In genomic region chr16:23922906-23923305, GRCm38 (mm10) we compare ENCODE assay signal across 42 mouse cellular contexts. TPM values are rescaled to one million over a fixed set of nuclear protein-coding genes. Genes with fewer than 3 reads are reported as not detected.
"Had no signal": no experiment of that assay in that cellular context is flagged by ENCODE, and none has a peak within 500 bp of the region (broad histone marks: within the 10 kb centered on the region; RNA-seq: fewer than 3 reads in every experiment).

No protein-coding gene starts in this region.

- H3K4me2 ChIP-seq: heart, embryonic 15.5 days; hindbrain, embryonic 12.5 days; hindbrain, embryonic 13.5 days; hindbrain, embryonic 14.5 days; hindbrain, embryonic 15.5 days; intestine, embryonic 15.5 days; kidney, embryonic 15.5 days had no signal

- H3K36me3 ChIP-seq: heart, embryonic 15.5 days; hindbrain, embryonic 10.5 days; hindbrain, embryonic 12.5 days; hindbrain, embryonic 13.5 days; hindbrain, embryonic 15.5 days; intestine, embryonic 15.5 days; kidney, embryonic 15.5 days had no signal

- H3K27me3 ChIP-seq: hindbrain, embryonic 12.5 days; hindbrain, embryonic 13.5 days; hindbrain, embryonic 15.5 days; intestine, embryonic 15.5 days; kidney, embryonic 15.5 days had no signal

- H3K9me3 ChIP-seq: heart, embryonic 15.5 days; hindbrain, embryonic 10.5 days; hindbrain, embryonic 12.5 days; hindbrain, embryonic 13.5 days; hindbrain, embryonic 15.5 days; intestine, embryonic 15.5 days; kidney, embryonic 15.5 days had no signal

- DNase-seq: heart, postnatal 10 days; heart, postnatal 14 days; heart, postnatal 36 days; heart, postnatal 4 days; kidney, adult 11 months; kidney, adult 18-20 months; kidney, adult 2 months; kidney, adult 8-10 months; kidney, adult 9 months; kidney, postnatal 10 days; kidney, postnatal 14 days; kidney, postnatal 25 days; kidney, postnatal 36 days; kidney, postnatal 4 days; layer of hippocampus, adult 9-11 months; layer of hippocampus, postnatal 36 days had no signal

- H3K9ac ChIP-seq: heart, embryonic 15.5 days; hindbrain, embryonic 12.5 days; hindbrain, embryonic 13.5 days; hindbrain, embryonic 14.5 days; hindbrain, embryonic 15.5 days; intestine, embryonic 15.5 days; kidney, embryonic 15.5 days had no signal

- ATAC-seq: hindbrain, embryonic 16.5 days; hindbrain, postnatal 0 days; inflammation-experienced regulatory T-cells, adult 6 months; intestine, embryonic 15.5 days; intestine, embryonic 16.5 days; intestine, postnatal 0 days had no signal

- H3K27ac ChIP-seq: heart, embryonic 15.5 days; hindbrain, embryonic 10.5 days; hindbrain, embryonic 12.5 days; hindbrain, embryonic 13.5 days; hindbrain, embryonic 14.5 days; hindbrain, embryonic 15.5 days; hindbrain, postnatal 0 days; intestine, embryonic 15.5 days; kidney, embryonic 15.5 days; kidney, postnatal 0 days; layer of hippocampus, adult 2 months; left cerebral cortex, adult 2 months had no signal

- H3K4me1 ChIP-seq: heart, embryonic 15.5 days; hindbrain, embryonic 10.5 days; hindbrain, embryonic 12.5 days; hindbrain, embryonic 13.5 days; hindbrain, embryonic 15.5 days; intestine, embryonic 15.5 days; kidney, embryonic 15.5 days had no signal

- H3K4me3 ChIP-seq: heart, embryonic 15.5 days; hindbrain, embryonic 10.5 days; hindbrain, embryonic 12.5 days; hindbrain, embryonic 13.5 days; hindbrain, embryonic 15.5 days; intestine, embryonic 15.5 days; kidney, embryonic 15.5 days; layer of hippocampus, adult 2 months; left cerebral cortex, adult 2 months had no signal

RNA-seq across cellular contexts. Expression of gene Rtp2, which starts 9.3 kb away (rescaled TPM):
- total RNA-seq: heart, postnatal 10 days; heart, postnatal 14 days; heart, postnatal 25 days; heart, postnatal 36 days; heart, postnatal 4 days; hematopoietic stem cell, adult 5-6 weeks; hindbrain, postnatal 0 days; left cerebral cortex, adult 2 months had no signal
- polyA plus RNA-seq: heart, embryonic 14.5 days; heart, embryonic 15.5 days; heart, embryonic 16.5 days; heart, postnatal 0 days; hindbrain, embryonic 10.5 days; hindbrain, embryonic 11.5 days; hindbrain, embryonic 12.5 days; hindbrain, embryonic 13.5 days; hindbrain, embryonic 14.5 days; hindbrain, embryonic 15.5 days; hindbrain, embryonic 16.5 days; inflammation-experienced regulatory T-cells, adult 6 months; intestine, embryonic 14.5 days; intestine, embryonic 15.5 days; intestine, embryonic 16.5 days; intestine, postnatal 0 days; kidney, adult 2 months; kidney, embryonic 14.5 days; kidney, embryonic 15.5 days; kidney, embryonic 16.5 days; kidney, postnatal 0 days; large intestine, adult 2 months had no signal

RNA-seq across cellular contexts. Expression of gene Sst, which starts 32.1 kb away (rescaled TPM):
- total RNA-seq: heart, postnatal 10 days; heart, postnatal 14 days; heart, postnatal 25 days; heart, postnatal 36 days; heart, postnatal 4 days; hematopoietic stem cell, adult 5-6 weeks had no signal
- polyA plus RNA-seq: heart, embryonic 14.5 days; heart, embryonic 15.5 days; heart, embryonic 16.5 days; heart, postnatal 0 days; inflammation-experienced regulatory T-cells, adult 6 months; kidney, adult 2 months; kidney, postnatal 0 days had no signal
